Mouse (Mus musculus): ENCODE data around the gene Cblb. TPM values are rescaled to one million over a fixed set of nuclear protein-coding genes. Genes with fewer than 3 reads are reported as not detected.

Gene Cblb
- polyA plus RNA-seq, 1 experiment from 2014 or later: 7.4 TPM

- H3K27me3 ChIP-seq: no peaks in the 10 kb centered on the region
- ATAC-seq (no peak), DNase-seq (ENCODE audit: low read depth, low spot score) (no peak)
- TF ChIP-seq CTCF (IDR thresholded peaks at IDR 0.05): no peak
- POLR2A ChIA-PET: no interaction called here
- CTCF ChIA-PET: no interaction called here
- in situ Hi-C loops (cut with MboI; ENCODE audit: low pct_unique_long_range_greater_than_20kb): no loop called here
These were observed 7.3 kb downstream of the Cblb start for GRCm38 (mm10) chr16:52038283-52038682.

- in situ Hi-C loops (cut with MboI; ENCODE audit: low pct_unique_long_range_greater_than_20kb): no loop called here
- POLR2A ChIA-PET: no interaction called here
- DNase-seq (ENCODE audit: low read depth, low spot score) (no peak), ATAC-seq (no peak)
- CTCF ChIA-PET: no interaction called here
- TF ChIP-seq CTCF (IDR thresholded peaks at IDR 0.05): no peak
- H3K27me3 ChIP-seq: no peaks in the 10 kb centered on the region
These were observed 7.8 kb downstream of the Cblb start for GRCm38 (mm10) chr16:52038821-52039220.

GRCm38 (mm10) chr16:52040937-52041336, 9.9 kb downstream of the Cblb start:
- no peak for DNase-seq (ENCODE audit: low read depth, low spot score)
- no peaks in the 10 kb centered on the region for H3K27me3 ChIP-seq
- ATAC-seq: no peak
- ChIA-PET POLR2A (no interaction called here), CTCF (interaction anchor here (1.3 kb wide), 1 partner anchor 15 kb away, joined by 3 read pairs; no protein-coding TSS in a partner anchor)
- in situ Hi-C loops (cut with MboI; ENCODE audit: low pct_unique_long_range_greater_than_20kb): loop anchor here (10.0 kb wide), 1 partner anchor 144 kb away; no protein-coding TSS in a partner anchor
- no peak for TF ChIP-seq CTCF (IDR thresholded peaks at IDR 0.05)

GRCm38 (mm10) chr16:52042667-52043379, 11.8 kb downstream of the Cblb start:
- POLR2A ChIA-PET: interaction anchor here (1.2 kb wide), 1 partner anchor 9 kb away, joined by 4 read pairs; no protein-coding TSS in a partner anchor
- in situ Hi-C loops (cut with MboI; ENCODE audit: low pct_unique_long_range_greater_than_20kb): loop anchor here (10.0 kb wide), 1 partner anchor 142 kb away; no protein-coding TSS in a partner anchor
- DNase-seq (ENCODE audit: low read depth, low spot score) (no peak), ATAC-seq (no peak)
- TF ChIP-seq CTCF (IDR thresholded peaks at IDR 0.05): no peak
- CTCF ChIA-PET: interaction anchor here (0.7 to 1.3 kb wide), 4 partner anchors 9 to 131 kb away, joined by 3 to 4 read pairs (median 4); no protein-coding TSS in a partner anchor
- no peaks in the 10 kb centered on the region for H3K27me3 ChIP-seq

DNA sequence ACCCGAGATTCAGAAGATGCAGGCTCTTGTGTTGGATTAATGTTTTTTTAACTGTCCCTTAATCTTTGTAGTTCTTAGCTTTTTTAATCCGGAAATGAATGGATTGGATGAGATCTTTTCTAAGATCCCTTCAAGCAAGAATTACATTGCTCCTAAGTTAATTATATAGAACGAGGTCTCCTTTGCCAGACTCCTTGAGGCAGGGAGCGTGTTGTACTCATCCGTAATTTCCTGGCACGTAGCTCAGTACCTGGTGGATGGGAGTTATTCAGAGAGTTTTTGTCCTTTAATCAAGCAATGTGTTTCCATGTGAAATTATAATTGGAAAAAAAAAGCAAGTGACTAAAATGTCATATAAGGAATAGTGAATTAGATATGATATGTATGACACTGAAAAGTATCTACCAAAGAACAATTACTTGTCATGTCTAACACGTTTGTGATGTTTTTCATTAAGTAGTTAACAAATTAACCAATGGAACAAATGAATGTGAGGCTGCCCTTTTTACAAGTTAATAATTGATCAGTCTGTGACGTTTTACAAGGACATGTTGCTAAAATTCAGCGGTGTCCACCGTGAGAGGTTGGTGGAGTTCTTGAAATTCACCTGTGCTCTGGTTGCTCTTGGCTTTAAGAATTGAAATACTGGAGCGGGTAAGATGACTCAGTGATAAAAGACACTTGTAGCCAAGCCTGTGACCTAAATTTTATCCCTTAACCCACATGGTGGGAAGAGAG, 12.5 kb downstream of the Cblb start:
- TF ChIP-seq CTCF (IDR thresholded peaks at IDR 0.05): no peak
- ChIA-PET CTCF (no interaction called here), POLR2A (interaction anchor here (0.5 to 1.2 kb wide), 2 partner anchors 9 to 23 kb away, joined by 3 to 4 read pairs; no protein-coding TSS in a partner anchor)
- ATAC-seq (no peak), DNase-seq (ENCODE audit: low read depth, low spot score) (no peak)
- H3K27me3 ChIP-seq: no peaks in the 10 kb centered on the region
- in situ Hi-C loops (cut with MboI; ENCODE audit: low pct_unique_long_range_greater_than_20kb): loop anchor here (10.0 kb wide), 1 partner anchor 141 kb away; no protein-coding TSS in a partner anchor

GRCm38 (mm10) chr16:52044518-52044917, 13.5 kb downstream of the Cblb start:
- CTCF ChIA-PET: no interaction called here
- in situ Hi-C loops (cut with MboI; ENCODE audit: low pct_unique_long_range_greater_than_20kb): loop anchor here (10.0 kb wide), 1 partner anchor 140 kb away; no protein-coding TSS in a partner anchor
- TF ChIP-seq CTCF (IDR thresholded peaks at IDR 0.05): no peak
- no peak for ATAC-seq
- POLR2A ChIA-PET: no interaction called here
- H3K27me3 ChIP-seq: no peaks in the 10 kb centered on the region
- no peak for DNase-seq (ENCODE audit: low read depth, low spot score)

DNA sequence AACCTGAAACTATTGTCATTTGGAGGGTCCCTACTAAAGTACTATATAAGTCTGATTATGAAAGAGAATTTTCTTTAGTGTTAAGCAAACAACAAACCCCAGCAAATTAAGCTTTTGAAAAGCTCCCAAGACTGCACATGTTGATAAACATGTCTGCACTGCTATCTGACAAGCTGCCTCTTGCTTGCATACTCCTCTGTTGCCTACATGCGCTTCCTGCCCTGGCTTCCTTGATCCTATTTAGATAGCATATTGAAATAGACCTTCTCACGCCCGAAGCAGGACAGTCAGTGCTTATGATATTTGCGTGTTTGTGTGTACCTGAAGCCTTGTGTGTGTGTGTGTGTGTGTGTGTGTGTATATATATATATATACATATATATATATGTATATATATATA, 14.0 kb downstream of the Cblb start:
- ATAC-seq (no peak), DNase-seq (ENCODE audit: low read depth, low spot score) (no peak)
- no peaks in the 10 kb centered on the region for H3K27me3 ChIP-seq
- ChIA-PET POLR2A (no interaction called here), CTCF (no interaction called here)
- TF ChIP-seq CTCF (IDR thresholded peaks at IDR 0.05): no peak
- in situ Hi-C loops (cut with MboI; ENCODE audit: low pct_unique_long_range_greater_than_20kb): loop anchor here (10.0 kb wide), 1 partner anchor 140 kb away; no protein-coding TSS in a partner anchor

DNA sequence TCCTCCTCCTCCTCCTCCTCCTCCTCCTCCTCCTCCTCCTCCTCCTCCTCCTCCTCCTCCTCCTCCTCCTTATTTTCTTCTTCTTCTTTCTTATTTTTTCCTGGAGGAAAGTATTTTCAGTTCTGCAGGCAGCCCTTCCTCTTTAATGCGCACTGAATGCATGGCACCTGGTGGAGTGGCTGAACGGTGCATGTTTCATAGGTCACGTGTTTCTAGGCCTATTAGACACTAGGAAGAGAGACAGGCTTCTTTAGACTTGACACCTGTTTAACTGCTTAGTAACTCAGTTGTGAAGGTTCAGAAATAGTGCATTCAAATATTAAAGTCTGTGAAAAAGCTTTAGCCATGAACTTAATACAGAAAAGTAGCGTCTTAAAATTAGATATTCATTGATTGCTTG, 15.4 kb downstream of the Cblb start:
- no peaks in the 10 kb centered on the region for H3K27me3 ChIP-seq
- in situ Hi-C loops (cut with MboI; ENCODE audit: low pct_unique_long_range_greater_than_20kb): loop anchor here (10.0 kb wide), 1 partner anchor 138 kb away; no protein-coding TSS in a partner anchor
- ATAC-seq (no peak), DNase-seq (ENCODE audit: low read depth, low spot score) (no peak)
- TF ChIP-seq CTCF (IDR thresholded peaks at IDR 0.05): no peak
- CTCF ChIA-PET: no interaction called here
- POLR2A ChIA-PET: no interaction called here

DNA sequence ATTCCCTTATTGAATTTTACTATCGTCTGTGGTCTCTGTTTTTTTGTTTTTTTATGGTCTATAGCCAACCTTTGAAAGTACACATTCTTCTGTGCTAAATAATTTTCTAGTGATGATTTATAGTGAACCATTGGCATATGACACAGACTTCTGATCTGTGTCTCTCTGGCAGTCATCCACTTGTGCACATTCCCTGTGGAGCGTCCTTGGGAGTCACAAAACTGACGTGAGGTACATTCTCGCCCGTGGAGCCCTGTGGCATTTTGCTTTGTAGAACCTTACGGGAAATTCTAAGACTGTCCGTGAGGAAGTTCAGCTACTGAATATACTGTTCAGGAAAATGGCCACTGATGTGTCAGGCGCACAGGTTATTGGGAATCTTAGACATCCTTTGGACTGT, 20.1 kb downstream of the Cblb start:
- POLR2A ChIA-PET: interaction anchor here (1.6 kb wide), 1 partner anchor 8 kb away, joined by 4 read pairs; no protein-coding TSS in a partner anchor
- in situ Hi-C loops (cut with MboI; ENCODE audit: low pct_unique_long_range_greater_than_20kb): no loop called here
- ATAC-seq (no peak), DNase-seq (ENCODE audit: low read depth, low spot score) (no peak)
- CTCF ChIA-PET: interaction anchor here (1.5 kb wide), 1 partner anchor 9 kb away, joined by 4 read pairs; no protein-coding TSS in a partner anchor
- TF ChIP-seq CTCF (IDR thresholded peaks at IDR 0.05): no peak
- no peaks in the 10 kb centered on the region for H3K27me3 ChIP-seq

- H3K27me3 ChIP-seq: no peaks in the 10 kb centered on the region
- in situ Hi-C loops (cut with MboI; ENCODE audit: low pct_unique_long_range_greater_than_20kb): no loop called here
- ATAC-seq: no peak
- ChIA-PET POLR2A (interaction anchor here (1.6 kb wide), 1 partner anchor 10 kb away, joined by 4 read pairs; no protein-coding TSS in a partner anchor), CTCF (interaction anchor here (1.5 kb wide), 1 partner anchor 17 kb away, joined by 3 read pairs; no protein-coding TSS in a partner anchor)
- no peak for DNase-seq (ENCODE audit: low read depth, low spot score)
- TF ChIP-seq CTCF (IDR thresholded peaks at IDR 0.05): no peak
These were observed 21.7 kb downstream of the Cblb start for GRCm38 (mm10) chr16:52052734-52053133.

- DNase-seq (ENCODE audit: low read depth, low spot score) (no peak), ATAC-seq (no peak)
- no peak for TF ChIP-seq CTCF (IDR thresholded peaks at IDR 0.05)
- in situ Hi-C loops (cut with MboI; ENCODE audit: low pct_unique_long_range_greater_than_20kb): no loop called here
- H3K27me3 ChIP-seq: no peaks in the 10 kb centered on the region
- CTCF ChIA-PET: no interaction called here
- POLR2A ChIA-PET: no interaction called here
These were observed 24.2 kb downstream of the Cblb start for GRCm38 (mm10) chr16:52055236-52055635.
